Comparison of ENCODE assay signal across 27 mouse cellular contexts in genomic region chr3:75474657-75475056, GRCm38 (mm10). TPM values are rescaled to one million over a fixed set of nuclear protein-coding genes. Genes with fewer than 3 reads are reported as not detected.
DNase-seq lines count a peak whose midpoint lies in the region; ATAC-seq lines count a peak whose summit lies in the region.
"Had no signal": no experiment of that assay in that cellular context is flagged by ENCODE, and none has a peak within 500 bp of the region (broad histone marks: within the 10 kb centered on the region; RNA-seq: fewer than 3 reads in every experiment).

No protein-coding gene starts in this region.

- no peak overlapping the region for H3K4me3 ChIP-seq in liver, embryonic 12.5 days
- H3K4me3 ChIP-seq: embryonic facial prominence, embryonic 12.5 days; embryonic facial prominence, embryonic 15.5 days; gastrocnemius, adult 2 months; heart, embryonic 13.5 days had no signal

- ATAC-seq in liver, embryonic 12.5 days, result peak; percentile 65
- ATAC-seq: CD4-positive, CD25-positive, alpha-beta regulatory T cell, adult 4 months; forebrain, embryonic 14.5 days; hindbrain, postnatal 0 days had no signal

- no peaks in the 10 kb centered on the region for H3K4me1 ChIP-seq in liver, embryonic 12.5 days
- H3K4me1 ChIP-seq: embryonic facial prominence, embryonic 12.5 days; embryonic facial prominence, embryonic 15.5 days; heart, embryonic 13.5 days had no signal

- no peak overlapping the region for H3K4me2 ChIP-seq in liver, embryonic 12.5 days
- H3K4me2 ChIP-seq: embryonic facial prominence, embryonic 12.5 days; embryonic facial prominence, embryonic 15.5 days; heart, embryonic 13.5 days; hindbrain, embryonic 14.5 days had no signal

- 67% methylated on average over 7 of the region's 7 CpGs for WGBS in liver, embryonic 12.5 days (ENCODE audit: insufficient replicate concordance)

- no peaks in the 10 kb centered on the region for H3K36me3 ChIP-seq in liver, embryonic 12.5 days
- H3K36me3 ChIP-seq: embryonic facial prominence, embryonic 12.5 days; embryonic facial prominence, embryonic 15.5 days; heart, embryonic 13.5 days had no signal

- H3K27ac ChIP-seq in liver, embryonic 12.5 days, result no peak overlapping the region
- H3K27ac ChIP-seq: embryonic facial prominence, embryonic 12.5 days; embryonic facial prominence, embryonic 15.5 days; gastrocnemius, adult 2 months; heart, embryonic 13.5 days; hindbrain, embryonic 14.5 days; hindbrain, postnatal 0 days had no signal

- no peaks in the 10 kb centered on the region for H3K9me3 ChIP-seq in liver, embryonic 12.5 days (replicated peaks)
- H3K9me3 ChIP-seq: embryonic facial prominence, embryonic 12.5 days; embryonic facial prominence, embryonic 15.5 days; heart, embryonic 13.5 days had no signal

- DNase-seq in kidney, adult 9 months, result peak; percentile 4
- no peak for DNase-seq in kidney, postnatal 36 days
- DNase-seq in liver, result no peak
- DNase-seq in yolk sac, embryonic 10.5 days (ENCODE audit: low spot score), result peak; percentile 33
- DNase-seq in embryo, embryonic 10.5 days (ENCODE audit: low spot score), result no peak
- DNase-seq: adrenal gland, adult 2 months; adrenal gland, postnatal 14 days; cerebellum, adult 11 months; cerebellum, adult 8-10 months; cerebellum, postnatal 14 days; gastrocnemius, adult 2 months; gastrocnemius, postnatal 14 days; heart, adult 18-20 months; heart, postnatal 14 days; heart, postnatal 4 days had no signal

- H3K9ac ChIP-seq in liver, embryonic 12.5 days, result no peak overlapping the region
- H3K9ac ChIP-seq: embryonic facial prominence, embryonic 12.5 days; embryonic facial prominence, embryonic 15.5 days; forebrain, postnatal 0 days; heart, embryonic 13.5 days; hindbrain, embryonic 14.5 days had no signal

- no peaks in the 10 kb centered on the region for H3K27me3 ChIP-seq in liver, embryonic 12.5 days (replicated peaks)
- H3K27me3 ChIP-seq: embryonic facial prominence, embryonic 12.5 days; embryonic facial prominence, embryonic 15.5 days; heart, embryonic 13.5 days had no signal

RNA-seq across cellular contexts. Expression of gene Wdr49, which starts 7.3 kb away (rescaled TPM):
- polyA plus RNA-seq in liver, embryonic 12.5 days (2016; fragmentation: Nextera tagmentation; extraction: Ambion mirVana), result not detected in 2 replicates
- polyA plus RNA-seq: adrenal gland, adult 2 months; C2C12; embryonic facial prominence, embryonic 12.5 days; forebrain, embryonic 11.5 days; forebrain, embryonic 14.5 days; heart, embryonic 13.5 days; heart, embryonic 16.5 days had no signal

Comparison
In these comparisons a context has a peak if more than half of its experiments do, and no peak if none do; other contexts are left out.
1. DNase-seq: peak in kidney, adult 9 months (single experiment) and yolk sac, embryonic 10.5 days (single experiment); none in kidney, postnatal 36 days (0 of 2), liver (single experiment) and embryo, embryonic 10.5 days (single experiment).